Mouse (Mus musculus) liver (tissue): ENCODE results near the gene Mfsd10.
A peak's percentile ranks its signal among the peaks of the same experiment; 100 is the strongest.

Source experiments
- DNase-seq: peaks from one replicate; pipeline ENCODE4 v3.0.0-alpha.2; 2020; ENCODE audit warnings: mixed read lengths

The Mfsd10 gene

GRCm38 (mm10) chr5:34636481-34637287 is at the start of gene Mfsd10:
Mfsd10 (minus strand) TSS chr5:34637212.
- peak; percentile 90 for DNase-seq

GRCm38 (mm10) chr5:34670280-34670679 is 33.3 kb upstream of the Mfsd10 start:
- DNase-seq, result no peak

GRCm38 (mm10) chr5:34669493-34669892 is 32.5 kb upstream of the Mfsd10 start:
- no peak for DNase-seq

GRCm38 (mm10) chr5:34663231-34663630 is 26.2 kb upstream of the Mfsd10 start:
- no peak for DNase-seq

DNA sequence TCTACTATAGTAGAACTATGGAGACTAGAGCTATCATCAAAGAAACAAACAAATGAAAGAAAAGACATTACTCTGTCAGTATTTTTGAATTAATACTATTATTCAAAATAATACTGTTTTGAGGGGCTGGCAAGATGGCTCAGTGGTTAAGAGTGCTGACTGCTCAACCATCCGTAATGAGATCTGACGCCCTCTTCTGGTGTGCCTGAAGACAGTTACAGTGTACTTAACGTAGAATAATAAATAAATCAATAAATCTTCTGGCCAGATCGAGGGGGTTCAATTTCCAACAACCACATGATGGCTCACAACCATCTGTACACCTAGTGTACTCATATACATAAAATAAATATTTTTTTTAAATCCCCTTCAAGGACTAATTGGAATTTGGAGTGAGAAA is 24.9 kb upstream of the Mfsd10 start:
- no peak for DNase-seq

- DNase-seq, result no peak
Observed at GRCm38 (mm10) chr5:34660591-34661130, 23.6 kb upstream of the Mfsd10 start.

DNA sequence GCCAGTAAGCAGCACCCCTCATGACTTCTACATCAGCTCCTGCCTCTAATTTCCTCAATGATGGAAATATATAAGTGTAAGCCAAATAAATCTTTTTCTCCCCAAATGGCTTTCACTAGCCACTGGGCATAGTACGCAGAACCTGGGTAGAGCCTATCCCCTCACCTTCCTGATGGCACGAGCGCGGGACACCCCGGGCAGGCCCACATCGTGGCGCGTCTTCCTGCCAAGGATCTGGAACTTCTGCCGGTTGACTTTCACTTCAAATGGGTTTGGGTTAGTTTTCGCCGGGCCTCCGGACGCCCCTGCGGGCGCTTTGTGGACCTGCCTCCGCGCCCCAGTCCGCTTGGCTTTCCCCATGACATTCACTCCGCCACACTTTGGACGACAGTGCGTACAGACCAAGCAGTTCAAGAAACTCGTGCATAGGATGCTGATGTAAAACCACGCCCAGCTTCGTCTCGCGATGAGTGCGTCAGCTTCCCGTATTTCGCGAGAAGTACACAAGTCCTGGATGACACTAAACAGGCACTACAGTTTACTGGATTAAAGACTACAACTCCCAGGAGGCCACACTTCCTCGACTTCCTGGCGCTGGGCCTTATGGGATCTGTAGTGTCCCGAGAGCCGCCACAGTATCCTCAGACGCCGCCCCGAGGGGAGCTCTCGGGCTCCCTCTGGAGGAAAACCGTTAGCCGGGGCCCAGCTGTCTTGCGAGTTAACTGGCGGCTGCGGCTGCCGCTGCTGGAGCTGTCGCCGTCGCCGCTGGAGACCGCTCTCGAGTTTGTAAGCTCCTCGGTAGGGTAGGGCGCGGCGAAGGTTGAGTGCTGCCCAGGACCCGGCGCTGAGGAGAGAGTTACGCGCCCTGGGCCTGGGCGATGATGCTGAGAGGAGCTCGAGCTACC is 22.9 kb upstream of the Mfsd10 start, which contains the start of the genes Nop14 and Grk4:
Gene Nop14, minus strand, starts transcription at position 463 of the 905 bp plus-strand sequence.
Gene Grk4, plus strand, starts transcription at position 694 of the 905 bp plus-strand sequence.
- DNase-seq, result peak; percentile 98

DNA sequence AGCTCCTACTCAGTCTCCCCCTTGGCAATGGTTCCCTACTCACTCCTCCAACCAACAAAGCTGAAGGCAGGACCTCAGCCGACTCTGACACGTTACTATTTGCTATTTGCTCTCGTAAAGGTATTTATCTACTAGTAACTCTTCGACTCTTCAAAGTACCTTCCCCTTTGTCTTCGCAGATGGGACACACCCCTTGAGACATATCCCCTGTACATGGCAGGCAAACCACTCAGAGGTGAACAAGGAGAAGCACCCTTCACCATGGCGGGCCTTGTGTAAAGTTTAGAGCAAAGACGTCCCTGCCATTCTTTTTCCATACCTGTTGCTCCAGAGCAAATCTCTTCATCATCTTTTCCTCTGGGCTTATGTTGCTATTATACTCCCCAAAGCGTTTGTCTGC is 20.5 kb upstream of the Mfsd10 start:
- DNase-seq, result no peak

DNA sequence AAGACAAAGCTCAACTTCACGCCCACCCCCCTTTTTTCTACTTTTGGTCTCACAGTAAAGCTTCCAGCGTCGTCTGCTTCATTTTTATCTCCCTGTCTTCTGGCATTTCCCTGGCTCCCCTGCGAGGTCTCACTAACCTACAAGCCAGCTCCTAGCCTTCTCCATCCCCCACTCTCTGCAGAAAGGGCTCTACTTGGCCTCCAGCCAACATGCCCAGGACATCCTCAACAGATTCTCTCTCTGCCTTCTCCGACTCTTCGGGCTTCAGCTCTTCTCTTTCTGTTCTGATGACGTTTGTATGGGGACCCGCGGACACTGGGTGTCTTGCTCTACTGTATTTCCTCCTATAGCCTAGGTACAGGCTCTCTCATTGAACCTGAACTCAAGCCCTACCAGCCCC is 17.9 kb upstream of the Mfsd10 start:
- no peak for DNase-seq

DNA sequence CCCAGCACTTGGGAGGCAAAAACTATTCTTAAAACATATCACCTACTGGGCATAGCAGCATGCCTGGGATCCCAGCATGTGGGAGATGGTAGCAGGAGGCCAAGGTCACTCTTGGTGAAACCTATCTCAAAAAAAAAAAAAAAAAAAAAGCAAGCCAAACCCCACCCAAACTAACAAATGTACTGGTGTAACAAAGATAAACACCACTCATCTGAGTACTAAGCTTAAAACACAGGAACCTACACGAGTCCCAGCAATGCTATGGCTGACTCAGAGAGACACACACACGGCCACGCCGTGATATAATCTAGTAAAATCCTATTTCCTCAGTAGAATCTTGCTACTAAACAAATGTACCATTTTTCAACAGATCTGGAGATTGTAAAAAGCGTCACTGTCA is 15.9 kb upstream of the Mfsd10 start:
- DNase-seq, result no peak

DNA sequence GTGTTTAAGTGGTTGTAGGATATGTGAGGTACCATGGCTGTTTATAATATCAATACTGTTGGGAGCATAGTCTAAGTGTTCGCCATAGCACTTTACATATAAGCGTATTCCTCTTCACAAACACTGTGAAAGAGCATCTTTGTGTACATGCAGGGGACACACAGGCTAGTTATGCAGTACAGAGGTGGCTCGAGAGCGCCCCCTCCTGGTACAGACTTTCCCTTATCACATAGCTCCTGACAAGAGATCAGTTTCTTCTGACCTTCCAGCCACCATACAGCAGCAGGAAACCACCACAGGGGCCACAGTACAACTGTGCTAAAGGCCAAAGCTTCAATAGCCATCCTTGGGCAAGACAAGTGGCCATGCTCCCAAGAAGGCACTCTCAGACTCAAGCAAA is 10.6 kb upstream of the Mfsd10 start:
- DNase-seq, result peak; percentile 79

DNA sequence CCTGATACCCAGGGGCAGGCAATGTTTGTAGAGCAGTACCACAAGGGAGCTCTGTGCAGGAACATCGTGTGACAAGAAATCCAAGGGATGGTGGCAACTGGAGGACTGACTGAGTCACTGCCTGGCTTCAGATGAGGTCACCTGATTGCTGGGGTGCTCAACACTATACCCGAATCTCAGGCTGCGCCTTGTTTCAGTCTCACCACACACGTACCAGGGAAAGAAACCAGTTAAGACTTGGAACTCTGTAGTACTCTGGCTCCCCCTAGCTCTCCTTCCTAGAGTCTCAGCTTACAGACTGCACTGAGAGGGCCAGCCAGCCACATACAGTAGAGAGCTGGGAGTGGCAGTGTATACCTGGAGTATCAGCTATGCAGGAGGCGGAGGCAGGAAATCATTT is 5.9 kb upstream of the Mfsd10 start:
- peak; percentile 36 for DNase-seq

DNA sequence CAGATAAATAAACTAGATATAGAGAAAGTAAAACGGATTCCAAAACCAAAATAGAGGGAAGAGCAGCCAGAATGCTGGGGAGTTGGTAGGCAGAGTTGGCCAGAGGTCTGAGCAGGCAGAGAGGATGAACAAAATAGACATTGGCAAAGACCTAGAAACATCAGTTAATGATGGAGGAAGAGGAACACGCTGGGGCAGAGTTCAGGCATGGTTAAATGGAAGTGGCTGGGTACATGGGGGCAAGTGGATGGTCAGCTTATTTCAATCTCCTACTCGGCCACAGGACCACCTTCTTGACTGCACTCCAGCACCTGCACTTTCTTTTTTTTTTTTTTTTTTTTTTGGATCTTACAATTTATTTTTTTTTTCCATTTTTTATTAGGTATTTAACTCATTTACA is 5.0 kb upstream of the Mfsd10 start:
- DNase-seq, result no peak

- DNase-seq, result no peak
Observed at GRCm38 (mm10) chr5:34637591-34638156, 662 bp upstream of the Mfsd10 start.

DNA sequence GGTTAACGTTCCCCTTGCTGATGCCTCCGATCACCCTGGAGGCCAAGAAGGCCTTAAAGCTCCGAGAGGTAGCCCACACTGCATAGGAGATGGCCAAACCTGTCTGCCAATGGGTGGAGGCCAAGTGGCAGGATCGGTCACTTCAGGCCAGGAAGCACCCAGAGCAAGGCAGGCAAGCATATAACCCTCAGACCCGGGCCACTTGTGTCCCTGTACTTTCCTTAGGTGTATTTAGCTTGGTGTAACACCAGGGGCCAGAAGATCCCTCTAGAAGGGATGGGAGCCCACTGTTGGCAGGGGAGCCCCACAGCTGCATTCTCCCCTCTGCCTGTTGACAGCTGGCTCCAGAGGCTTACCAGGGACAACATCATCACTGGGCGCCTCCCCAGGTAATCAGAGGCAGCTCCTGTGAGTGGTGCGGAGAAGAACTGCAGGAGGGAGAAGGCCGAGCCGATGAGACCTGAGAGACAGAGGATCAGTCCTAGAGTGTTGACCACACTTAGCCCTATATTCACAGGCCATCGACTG is 1.3 kb downstream of the Mfsd10 start:
- DNase-seq, result peak; percentile 37

GRCm38 (mm10) chr5:34634746-34635400 is 2.1 kb downstream of the Mfsd10 start:
- DNase-seq, result no peak

- DNase-seq, result peak; percentile 48
Observed at GRCm38 (mm10) chr5:34633641-34634040, 3.4 kb downstream of the Mfsd10 start.

- peak; percentile 72 for DNase-seq
Observed at GRCm38 (mm10) chr5:34632996-34633395, 4.0 kb downstream of the Mfsd10 start.

GRCm38 (mm10) chr5:34609966-34610365 is 27.0 kb downstream of the Mfsd10 start:
- DNase-seq, result no peak

DNA sequence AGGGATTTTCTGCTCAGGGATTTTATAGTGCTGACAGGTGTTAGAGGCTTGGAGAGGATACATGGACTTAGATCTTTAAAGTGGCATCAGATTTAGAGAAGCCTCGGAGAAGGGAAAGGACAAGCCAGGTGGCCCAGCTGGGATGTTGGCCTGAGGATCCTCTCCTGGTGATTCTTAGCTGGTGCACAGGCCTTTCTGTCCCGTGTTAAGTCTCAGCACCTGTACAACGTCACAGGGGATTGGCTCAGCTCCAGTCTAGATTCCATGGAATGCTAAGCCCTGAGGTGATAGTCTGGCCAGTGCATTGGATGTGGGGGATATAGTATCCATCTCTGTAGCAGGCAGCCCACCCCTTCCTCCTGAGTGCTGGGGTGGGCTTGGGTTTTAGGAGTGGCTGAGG is 28.8 kb downstream of the Mfsd10 start:
- DNase-seq, result no peak

DNA sequence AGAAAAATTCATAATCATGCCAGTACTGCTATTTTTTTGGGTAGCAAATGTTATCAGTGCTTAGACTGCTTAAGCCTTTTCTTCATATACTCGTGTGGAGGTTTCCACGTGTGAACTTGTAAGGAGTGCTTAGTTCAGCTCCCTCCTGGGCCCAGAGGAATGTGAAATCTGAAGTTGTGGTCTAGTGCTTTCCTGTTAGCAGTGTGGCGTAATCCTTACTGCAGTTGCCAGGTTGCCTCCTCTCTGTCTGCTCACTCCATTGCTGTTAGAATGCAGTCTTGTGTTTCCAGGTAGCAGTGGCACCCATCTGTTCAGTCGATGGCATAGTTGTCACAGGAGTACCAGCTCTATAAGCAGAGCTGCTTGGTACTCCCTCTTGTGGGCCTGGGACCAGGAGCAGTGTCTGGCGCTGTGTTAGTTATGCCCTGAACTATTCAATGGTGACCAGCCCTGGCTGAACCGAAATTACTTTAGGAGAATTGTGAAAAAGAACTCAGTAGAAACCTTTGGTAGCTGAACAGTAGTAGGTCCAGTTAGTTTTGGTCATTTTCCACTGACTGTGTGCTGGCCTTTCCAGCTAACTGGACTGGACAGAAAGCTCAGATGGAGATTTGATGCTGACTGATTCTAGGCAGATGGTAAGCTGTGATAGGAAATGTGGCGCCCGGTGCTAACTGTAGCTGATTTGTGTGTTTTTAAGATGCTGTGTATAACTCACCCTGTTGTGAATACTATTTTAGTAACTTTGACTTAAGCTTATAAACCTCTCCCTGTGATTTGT is 29.7 kb downstream of the Mfsd10 start:
- no peak for DNase-seq
